Mouse (Mus musculus): Measurements from ENCODE around the gene Fos.

DNA sequence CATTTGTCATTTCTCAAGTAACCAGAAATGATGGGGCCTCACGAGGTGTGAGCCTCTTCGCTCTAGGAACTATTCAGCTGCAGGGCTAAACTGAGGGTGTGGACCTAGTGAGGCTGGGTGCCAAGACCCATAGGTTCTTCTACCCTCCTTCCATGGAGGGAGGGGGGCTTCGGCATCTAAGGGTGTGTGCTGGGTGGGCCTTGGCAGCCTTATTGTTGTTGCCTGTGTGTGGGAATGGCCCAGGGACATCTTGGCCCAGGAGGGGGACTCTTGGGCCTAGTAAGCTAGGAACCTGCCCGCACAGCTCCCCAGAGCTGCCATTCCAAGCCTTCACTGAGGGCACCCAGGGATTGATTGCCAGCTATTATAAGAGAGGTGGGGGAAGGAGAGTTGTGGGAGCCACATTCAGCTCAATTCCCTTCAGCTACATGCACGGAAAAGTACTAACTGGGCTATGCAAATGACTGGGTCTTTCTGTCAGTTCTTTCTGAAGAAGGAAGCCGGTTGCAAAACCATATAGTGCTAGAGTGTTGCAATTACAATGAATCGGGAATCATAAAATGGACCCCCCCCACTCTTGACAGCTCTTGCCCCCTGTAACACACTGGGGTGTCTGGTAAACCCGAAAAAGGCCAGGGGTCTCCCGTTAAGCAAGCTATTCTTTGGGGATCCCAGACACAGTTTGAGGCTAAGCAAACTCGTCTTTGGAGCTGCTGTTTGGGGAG, 16.6 kb downstream of the Fos start:
- no peak for TF ChIP-seq CTCF (conservative IDR thresholded peaks at IDR 0.05; ENCODE audit: low read length)
- TF ChIP-seq NANOG (IDR thresholded peaks at IDR 0.05; ENCODE audit: borderline replicate concordance, low read length), result no peak
